Mouse (Mus musculus): Measurements from ENCODE around the gene Slc29a4.

DNA sequence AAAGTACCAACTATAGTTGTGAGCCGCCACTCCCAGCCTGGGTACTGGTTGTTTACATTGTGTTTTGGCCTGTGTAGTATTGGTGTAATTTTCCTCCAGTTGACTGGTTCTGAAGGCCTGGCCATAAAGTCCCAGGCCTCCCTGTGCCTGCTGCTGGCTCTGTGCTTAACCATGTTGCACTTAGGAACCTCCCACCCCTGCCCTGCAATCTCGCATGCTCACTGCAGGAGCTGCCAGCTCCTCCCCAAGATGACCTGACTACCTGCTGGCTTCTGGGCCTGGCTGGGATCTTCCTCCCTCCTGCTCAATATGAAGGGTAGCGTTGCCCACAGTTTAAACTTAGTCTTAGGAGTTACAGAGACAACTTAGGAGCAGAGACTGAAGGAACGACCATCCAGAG lies 40.0 kb upstream of the Slc29a4 start:
- TF ChIP-seq CTCF (conservative IDR thresholded peaks at IDR 0.05; ENCODE audit: low read length) (no peak), POU5F1 (IDR thresholded peaks at IDR 0.05; ENCODE audit: borderline replicate concordance, low read length) (no peak), NANOG (IDR thresholded peaks at IDR 0.05; ENCODE audit: borderline replicate concordance, low read length) (no peak)
